Mouse (Mus musculus) frontal cortex, adult (tissue): ENCODE measurements at regions not wholly inside any gene's neighbourhood (a gene's known extent, or its start where the extent isn't known, plus 50 kb on each side); places are given as distances from the start of the nearest gene placed in this dataset.

Source experiments
- ATAC-seq: cut with Nextera tagmentation; 2 replicates; pipeline ENCODE4 v1.9.2; 2017; ENCODE audit warnings: mild to moderate bottlenecking, moderate library complexity, mixed read lengths; ENCODE audit not compliant: low TSS enrichment

GRCm38 (mm10) chr13:83716711-83717171 lies 212.9 kb downstream of the Mef2c start:
- ATAC-seq = no peak

GRCm38 (mm10) chr13:83717686-83718210 lies 213.9 kb downstream of the Mef2c start:
- no peak for ATAC-seq

GRCm38 (mm10) chr13:83718431-83719410 lies 214.9 kb downstream of the Mef2c start:
- no peak for ATAC-seq

GRCm38 (mm10) chr13:83719635-83720291 lies 215.9 kb downstream of the Mef2c start:
- ATAC-seq = no peak

- ATAC-seq = no peak
These were observed 216.5 kb downstream of the Mef2c start for GRCm38 (mm10) chr13:83720352-83720751.

DNA sequence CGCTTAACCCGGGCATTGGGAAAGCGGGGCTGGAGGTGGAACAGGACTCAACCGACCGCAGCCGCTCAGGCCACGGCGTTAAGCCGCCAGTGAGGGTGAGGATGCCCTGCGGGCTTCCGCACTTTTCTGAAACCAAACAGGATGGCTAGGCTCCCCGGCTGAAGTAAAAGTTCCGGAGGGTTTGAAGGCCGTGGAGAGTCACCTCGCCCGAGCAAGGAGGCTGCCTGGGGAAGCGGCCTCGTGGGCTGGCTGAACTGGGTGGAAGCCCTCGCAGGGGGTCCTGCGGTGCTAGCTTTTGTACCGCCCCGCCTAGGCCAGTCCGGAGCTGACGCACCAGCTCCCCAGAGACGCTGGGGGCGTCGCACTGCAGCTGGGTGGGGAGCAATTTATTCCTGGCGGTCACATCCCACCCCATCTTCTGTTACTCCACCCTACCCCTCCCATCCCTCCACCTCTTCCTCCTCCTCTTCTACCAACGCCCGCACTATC lies 217.1 kb downstream of the Mef2c start:
- ATAC-seq = peak; percentile 42

GRCm38 (mm10) chr13:83721563-83721962 lies 217.7 kb downstream of the Mef2c start:
- peak; percentile 1 for ATAC-seq

- ATAC-seq = peak; percentile 5
These were observed 218.4 kb downstream of the Mef2c start for GRCm38 (mm10) chr13:83722241-83722640.

DNA sequence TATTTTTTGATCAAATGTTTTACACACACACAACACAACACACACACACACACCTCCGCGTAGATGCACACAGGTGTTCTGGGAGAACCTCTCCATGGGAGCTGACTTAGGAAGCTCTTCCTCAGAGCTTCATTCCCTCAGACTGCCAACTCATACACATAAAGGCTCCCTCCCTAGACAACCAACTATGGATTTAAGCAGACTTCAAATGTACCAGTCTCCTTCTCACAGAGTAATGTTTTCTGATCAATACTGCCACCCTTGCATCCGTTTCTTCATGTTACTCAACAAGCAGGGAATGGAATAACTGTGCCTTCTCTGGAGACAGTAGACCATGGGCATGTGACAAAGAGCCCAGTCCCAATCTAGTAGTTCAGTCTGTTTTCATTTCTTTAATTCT lies 219.0 kb downstream of the Mef2c start:
- no peak for ATAC-seq

DNA sequence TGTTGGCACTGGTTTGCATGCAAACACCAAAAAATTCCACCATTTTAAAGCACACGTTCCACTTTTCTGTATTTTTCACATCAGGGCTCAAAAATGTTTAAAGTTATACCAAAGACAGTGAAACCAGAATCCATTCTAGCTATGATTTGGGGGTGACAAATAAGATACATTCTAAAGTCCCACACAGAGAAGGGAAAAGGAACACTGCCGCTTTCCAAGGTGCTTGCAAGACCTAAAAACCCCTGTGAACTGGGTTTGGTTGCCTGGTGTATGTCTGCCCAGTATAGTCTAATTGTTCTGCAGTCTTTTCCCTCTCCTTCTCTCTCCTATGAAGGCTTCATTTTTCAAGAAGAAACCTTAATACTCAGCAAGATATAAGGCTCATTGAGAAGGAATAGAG lies 219.6 kb downstream of the Mef2c start:
- no peak for ATAC-seq

DNA sequence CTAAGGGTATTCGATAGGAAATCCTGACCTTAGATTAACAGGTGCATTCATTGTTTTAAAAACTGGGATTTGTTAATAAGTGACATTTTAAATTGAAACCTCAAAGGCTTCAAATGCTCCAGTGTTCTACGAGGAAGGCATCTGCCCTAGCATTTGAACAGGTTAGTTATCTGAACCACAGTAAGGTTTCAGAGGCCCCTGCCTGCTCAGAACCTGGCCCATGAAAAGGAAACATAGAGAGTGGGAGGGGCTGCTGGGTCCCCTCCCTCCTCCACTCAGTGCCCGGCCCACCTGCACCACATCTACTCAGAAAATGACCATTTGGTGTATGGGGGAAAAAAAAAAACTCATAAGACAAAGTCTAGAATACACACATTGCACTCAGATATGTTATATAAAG lies 220.4 kb downstream of the Mef2c start:
- no peak for ATAC-seq

- no peak for ATAC-seq
These were observed 221.2 kb downstream of the Mef2c start for GRCm38 (mm10) chr13:83724995-83725394.

DNA sequence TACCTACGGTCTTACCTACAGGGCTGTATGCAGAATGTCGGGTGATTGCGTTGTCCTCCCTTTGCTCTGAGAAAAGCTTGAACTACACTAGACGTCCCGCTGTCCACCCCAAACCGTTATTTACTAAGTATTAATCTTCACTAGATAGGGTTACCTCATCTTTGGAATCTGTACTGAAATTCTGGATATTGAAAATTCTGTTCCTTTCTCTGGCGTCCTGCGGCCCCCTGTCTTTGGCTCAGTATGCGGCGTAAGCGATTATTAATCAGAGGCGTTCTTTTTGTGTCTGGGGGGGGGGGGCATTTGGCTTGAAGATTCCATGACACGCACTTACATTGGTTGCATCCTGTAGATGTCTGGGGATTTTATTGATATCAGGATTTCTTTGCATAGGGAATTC lies 222.0 kb downstream of the Mef2c start:
- no peak for ATAC-seq

- no peak for ATAC-seq
These were observed 222.6 kb downstream of the Mef2c start for GRCm38 (mm10) chr13:83726346-83726975.

DNA sequence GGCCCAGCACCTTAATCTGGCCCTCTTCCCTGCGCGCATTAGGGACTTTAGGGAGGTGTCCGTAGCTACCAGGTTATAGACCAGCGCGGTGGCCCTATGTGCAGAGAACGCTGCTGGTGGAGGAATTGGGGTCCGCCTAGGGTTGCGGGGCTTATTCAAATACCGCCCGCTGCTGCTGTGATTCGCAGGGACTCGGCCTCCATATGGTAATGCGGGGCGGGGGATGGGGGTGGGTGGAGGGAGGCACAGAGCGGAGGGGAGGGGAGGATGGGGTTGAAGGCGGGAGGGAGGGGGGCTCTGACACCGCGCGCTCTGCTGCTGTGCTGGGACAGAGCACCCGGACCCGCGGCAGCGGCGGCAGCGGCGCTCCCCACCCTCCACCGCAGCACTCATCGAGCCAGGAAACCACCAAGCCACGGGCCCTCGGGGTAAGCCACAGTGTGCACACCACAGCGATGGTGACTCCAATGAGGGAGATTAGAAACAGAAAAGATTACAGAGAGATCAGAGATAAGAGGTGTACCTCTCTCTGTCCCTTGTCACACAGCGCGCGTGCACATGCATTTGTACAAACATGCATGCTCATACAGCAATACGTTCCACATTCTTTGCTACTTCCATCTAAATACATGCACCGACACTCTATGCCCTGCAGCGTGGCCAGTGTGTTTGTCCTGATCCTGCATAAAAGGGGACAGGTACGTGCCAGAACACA lies 223.4 kb downstream of the Mef2c start:
- no peak for ATAC-seq

DNA sequence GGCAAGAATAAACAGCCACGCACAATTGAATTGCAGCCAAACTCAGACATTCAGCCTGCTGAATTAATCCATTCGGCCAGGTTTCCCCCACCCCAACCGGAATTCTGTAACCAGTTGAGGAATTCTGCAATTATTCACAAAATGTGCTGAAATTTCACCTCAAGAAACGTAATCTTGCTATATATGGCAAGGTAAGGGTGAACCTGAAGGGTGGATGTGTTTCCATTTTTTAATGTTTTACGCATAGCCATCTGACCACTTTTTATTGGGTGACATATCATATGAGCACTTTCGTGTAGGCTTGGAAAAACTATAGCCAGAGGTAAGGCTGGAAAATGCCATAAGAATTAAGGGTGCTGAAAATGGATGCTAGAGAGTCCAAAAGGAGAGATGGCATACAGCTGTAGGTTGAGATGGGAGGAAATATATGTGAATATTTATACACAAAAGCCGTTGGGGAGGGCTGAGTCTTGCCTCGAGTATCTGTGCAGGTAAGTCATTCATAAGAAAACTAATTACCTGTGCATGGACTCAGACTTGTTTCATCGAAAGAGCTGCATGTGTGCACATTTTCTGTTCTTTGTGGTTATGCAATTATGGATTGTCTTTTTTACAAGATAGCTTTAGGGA lies 224.0 kb downstream of the Mef2c start:
- ATAC-seq = no peak

DNA sequence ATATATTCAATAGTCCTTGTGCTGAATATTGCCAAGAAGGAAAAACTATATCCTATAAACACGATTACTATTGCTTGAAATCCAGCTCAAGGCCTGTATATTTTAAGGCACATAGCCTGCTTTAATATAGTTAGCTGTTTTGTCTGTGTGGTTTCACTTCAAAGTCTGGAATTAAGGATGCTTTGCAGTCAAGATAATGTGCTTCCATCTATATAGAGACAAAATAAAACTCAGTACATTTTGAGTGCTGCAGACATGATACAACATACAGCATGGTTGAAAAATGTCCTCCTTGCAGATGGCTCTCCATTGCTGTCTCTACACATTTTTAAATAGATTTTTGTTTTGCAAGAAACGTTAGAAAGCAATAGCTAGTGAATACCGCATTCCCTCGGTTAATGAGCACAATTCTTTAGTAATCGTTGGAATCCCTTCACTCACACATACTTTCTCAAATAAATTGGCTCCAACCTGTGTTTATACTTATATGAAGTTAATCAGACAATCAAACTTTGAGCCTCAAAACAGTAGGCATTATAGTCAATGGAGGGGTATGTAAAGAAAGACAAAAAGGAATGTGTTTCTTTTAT lies 224.7 kb downstream of the Mef2c start:
- ATAC-seq = no peak

GRCm38 (mm10) chr13:83729331-83730009 lies 225.6 kb downstream of the Mef2c start:
- ATAC-seq = peak; percentile 25

GRCm38 (mm10) chr13:83730155-83730712 lies 226.4 kb downstream of the Mef2c start:
- peak; percentile 3 for ATAC-seq
